Mouse (Mus musculus) MEL-GATA-1-ER (cell line): ENCODE data around the gene Olfr1508.
A peak's percentile ranks its signal among the peaks of the same experiment; 100 is the strongest.
"Not testable (repeated sequence)": the region's sequence is repeated elsewhere in the genome, so short reads cannot be mapped to it uniquely, and the experiment has no call there.

Experiments used
- DNase-seq: peaks from one replicate; pipeline ENCODE4 v3.0.0-alpha.2; 2012; ENCODE audit warnings: low read depth; ENCODE audit errors: extremely low read depth

The Olfr1508 gene

GRCm38 (mm10) chr14:52467395-52467794 is at the start of gene Olfr1508:
Gene Olfr1508 (minus strand): TSS chr14:52467495.
- no peak for DNase-seq

GRCm38 (mm10) chr14:52495516-52495915 is 28.2 kb upstream of the Olfr1508 start, which contains the start of gene Olfr1507:
Gene Olfr1507 (minus strand): TSS chr14:52495749.
- no peak for DNase-seq

GRCm38 (mm10) chr14:52465738-52466137 is 1.6 kb downstream of the Olfr1508 start:
- no peak for DNase-seq

DNA sequence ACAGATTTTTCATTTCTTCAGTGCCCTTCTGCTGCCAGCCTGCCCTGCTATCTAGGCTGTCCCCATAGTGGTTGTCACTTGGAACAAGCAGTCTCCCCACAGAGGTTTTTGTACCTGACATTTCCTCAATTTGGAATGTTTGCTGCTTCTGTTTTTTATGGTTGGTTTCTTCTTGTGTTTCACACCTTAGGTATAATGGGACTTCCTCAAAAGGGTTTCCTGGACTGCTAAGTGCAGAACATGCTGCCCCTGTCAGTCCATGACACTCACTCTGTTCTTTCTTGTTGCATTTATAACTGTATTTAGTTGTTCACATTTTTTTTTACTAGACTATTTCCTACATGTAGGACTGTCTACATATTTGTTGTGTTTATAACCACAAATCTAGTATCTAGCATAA is 5.4 kb downstream of the Olfr1508 start:
- no peak for DNase-seq

DNA sequence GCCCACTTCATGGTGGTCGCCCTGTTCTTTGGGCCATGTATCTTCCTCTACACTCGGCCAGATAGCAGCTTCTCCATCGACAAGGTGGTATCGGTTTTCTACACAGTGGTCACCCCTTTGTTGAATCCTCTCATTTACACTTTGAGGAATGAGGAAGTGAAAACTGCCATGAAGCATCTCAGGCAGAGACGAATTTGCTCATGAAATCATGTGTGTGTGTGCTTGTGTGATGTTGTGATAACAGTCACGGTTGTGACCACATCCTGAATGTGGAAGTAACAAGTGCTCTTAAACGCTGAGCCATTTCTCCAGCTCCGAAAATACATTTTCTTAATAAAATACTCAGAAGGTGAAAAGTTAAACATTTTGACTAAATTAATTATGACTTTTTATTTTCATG is 16.2 kb downstream of the Olfr1508 start:
- peak; percentile 96 for DNase-seq

GRCm38 (mm10) chr14:52442690-52443089 is 24.6 kb downstream of the Olfr1508 start, which contains the start of gene Olfr1509:
Gene Olfr1509 (plus strand): TSS chr14:52442990.
- DNase-seq = no peak

DNA sequence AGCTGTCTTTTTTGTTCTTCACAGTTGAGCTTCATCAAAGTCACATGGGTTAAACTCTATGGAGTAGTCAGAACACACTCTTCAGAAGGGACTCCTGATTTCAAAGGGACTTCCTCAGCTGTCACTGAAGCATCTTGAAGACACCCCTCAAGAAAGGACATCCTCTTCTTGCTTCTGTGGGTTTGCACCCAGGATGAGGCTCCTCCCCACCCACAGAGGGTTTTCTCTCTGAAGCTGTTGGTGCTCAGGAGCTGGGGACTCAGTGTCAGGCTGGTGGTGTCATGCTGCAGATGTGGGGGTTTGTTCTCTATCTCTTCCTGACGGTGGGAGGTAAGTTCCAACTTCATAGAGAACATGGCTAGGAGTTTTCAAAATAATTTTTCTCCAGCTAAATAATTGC is 39.6 kb downstream of the Olfr1508 start:
- no peak for DNase-seq

- no peak for DNase-seq
Observed at GRCm38 (mm10) chr14:52414273-52414672, 53.0 kb downstream of the Olfr1508 start, which contains the start of gene Olfr1510. Gene Olfr1510 (minus strand): TSS chr14:52414373.

DNA sequence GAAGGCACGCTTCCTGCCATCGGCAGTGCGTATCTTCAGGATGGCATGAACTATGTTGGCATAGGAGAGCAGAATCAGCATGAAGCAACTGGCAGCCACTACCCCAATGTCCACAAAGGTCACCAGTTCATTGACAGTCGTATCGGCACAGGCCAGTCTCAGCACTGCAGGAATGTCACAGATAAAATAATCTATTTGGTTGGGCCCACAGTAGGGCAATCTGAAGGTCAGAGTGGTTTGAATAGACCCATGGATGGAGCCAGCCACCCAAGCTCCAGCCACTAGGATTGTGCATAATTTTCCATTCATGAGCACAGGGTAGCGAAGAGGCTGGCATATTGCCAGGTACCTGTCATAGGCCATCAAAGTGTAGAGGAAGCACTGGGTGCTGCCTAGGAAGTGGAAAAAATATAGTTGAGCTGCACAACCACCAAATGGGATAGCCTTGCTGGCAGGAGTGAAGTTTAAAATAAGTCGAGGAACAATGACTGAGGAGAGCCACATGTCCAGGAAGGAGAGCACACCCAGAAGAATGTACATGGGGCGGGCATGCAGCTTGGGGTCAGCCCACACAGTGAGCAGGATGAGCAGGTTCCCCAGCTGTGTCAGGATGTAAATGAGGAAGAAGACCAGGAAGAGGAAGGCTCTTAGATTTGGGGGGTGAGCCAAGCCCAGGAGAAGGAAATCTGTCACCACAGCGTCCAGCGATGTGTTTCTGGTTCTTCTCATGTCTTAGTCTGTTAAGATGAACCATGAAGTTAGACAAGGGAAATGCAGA is 57.0 kb downstream of the Olfr1508 start:
- not testable (repeated sequence) for DNase-seq
